Mouse (Mus musculus) WW6 (cell line): Measurements from ENCODE around the gene Pla2g4a.
A peak's percentile ranks its signal among the peaks of the same experiment; 100 is the strongest.

Source experiments
- DNase-seq: peaks from one replicate; pipeline ENCODE4 v3.0.0-alpha.2; 2013; ENCODE audit warnings: low read depth, low spot score

Pla2g4a gene

GRCm38 (mm10) chr1:149960734-149961424 is at the start of gene Pla2g4a:
Pla2g4a (minus strand) TSS chr1:149961290.
- DNase-seq: peak; percentile 14

GRCm38 (mm10) chr1:150010629-150010979 is 49.5 kb upstream of the Pla2g4a start:
- DNase-seq: no peak

GRCm38 (mm10) chr1:150009968-150010628 is 49.0 kb upstream of the Pla2g4a start:
- DNase-seq: no peak

- no peak for DNase-seq
These were observed 48.0 kb upstream of the Pla2g4a start for GRCm38 (mm10) chr1:150009134-150009533.

GRCm38 (mm10) chr1:149975626-149976025 is 14.5 kb upstream of the Pla2g4a start:
- no peak for DNase-seq

- DNase-seq: no peak
These were observed 4.7 kb upstream of the Pla2g4a start for GRCm38 (mm10) chr1:149965826-149966225.

- no peak for DNase-seq
These were observed 574 bp upstream of the Pla2g4a start for GRCm38 (mm10) chr1:149961425-149962303.

GRCm38 (mm10) chr1:149960251-149960650 is 839 bp downstream of the Pla2g4a start:
- DNase-seq: no peak

GRCm38 (mm10) chr1:149959069-149959468 is 2.0 kb downstream of the Pla2g4a start:
- no peak for DNase-seq

GRCm38 (mm10) chr1:149955482-149955881 is 5.6 kb downstream of the Pla2g4a start:
- no peak for DNase-seq

- no peak for DNase-seq
These were observed 7.1 kb downstream of the Pla2g4a start for GRCm38 (mm10) chr1:149954026-149954425.

GRCm38 (mm10) chr1:149952050-149952449 is 9.0 kb downstream of the Pla2g4a start:
- no peak for DNase-seq

- DNase-seq: no peak
These were observed 10.4 kb downstream of the Pla2g4a start for GRCm38 (mm10) chr1:149950656-149951055.

GRCm38 (mm10) chr1:149950254-149950653 is 10.8 kb downstream of the Pla2g4a start:
- DNase-seq: no peak

- no peak for DNase-seq
These were observed 11.8 kb downstream of the Pla2g4a start for GRCm38 (mm10) chr1:149949334-149949733.

- DNase-seq: no peak
These were observed 12.8 kb downstream of the Pla2g4a start for GRCm38 (mm10) chr1:149948066-149948825.

GRCm38 (mm10) chr1:149946993-149947392 is 14.1 kb downstream of the Pla2g4a start:
- no peak for DNase-seq

- no peak for DNase-seq
These were observed 14.7 kb downstream of the Pla2g4a start for GRCm38 (mm10) chr1:149946432-149946831.

- no peak for DNase-seq
These were observed 17.5 kb downstream of the Pla2g4a start for GRCm38 (mm10) chr1:149943611-149944010.

GRCm38 (mm10) chr1:149940301-149940700 is 20.8 kb downstream of the Pla2g4a start:
- DNase-seq: no peak

- DNase-seq: no peak
These were observed 21.6 kb downstream of the Pla2g4a start for GRCm38 (mm10) chr1:149939261-149940032.
